13 mouse cellular contexts compared by ENCODE assay signal in the genomic region with DNA sequence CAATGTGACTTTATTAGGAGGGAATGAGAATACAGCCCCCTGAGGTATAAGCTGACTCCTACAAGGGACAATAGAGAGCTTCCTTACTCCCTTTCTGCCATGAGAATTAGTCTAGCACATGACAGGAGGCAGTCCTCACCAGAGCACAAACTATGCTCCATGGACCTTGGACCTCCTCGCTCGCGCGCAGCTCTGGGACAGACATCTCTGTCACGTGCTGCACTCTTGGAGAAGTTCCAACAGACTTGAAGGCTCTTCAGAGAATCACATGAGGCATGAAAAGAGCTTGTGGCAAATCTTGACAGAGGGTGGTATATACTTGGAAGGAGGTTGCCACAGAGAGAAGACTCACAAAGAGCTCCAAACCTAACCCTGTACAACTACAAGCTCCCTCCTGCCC. TPM values are rescaled to one million over a fixed set of nuclear protein-coding genes. Genes with fewer than 3 reads are reported as not detected.
A peak's percentile ranks its signal among the peaks of the same experiment; 100 is the strongest.
DNase-seq lines count a peak whose midpoint lies in the region; ATAC-seq and TF ChIP-seq lines count a peak whose summit lies in the region.
"Had no signal": no experiment of that assay in that cellular context is flagged by ENCODE, and none has a peak within 500 bp of the region (broad histone marks: within the 10 kb centered on the region; RNA-seq: fewer than 3 reads in every experiment).

No protein-coding gene starts in this region.

- no peaks in the 10 kb centered on the region for H3K79me2 ChIP-seq in MEL (ENCODE audit: control insufficient read depth, insufficient read depth, low read length, poor library complexity)

- TF ChIP-seq POLR2A in MEL (IDR thresholded peaks at IDR 0.05; ENCODE audit: control insufficient read depth in 1 of 2, insufficient read depth in 1 of 2, low read depth in 1 of 2, low read length in 2 of 2, poor library complexity in 1 of 2): no peak

- H3K36me3 ChIP-seq in MEL (ENCODE audit: control insufficient read depth in 1 of 2, insufficient read depth in 2 of 2, low read length in 2 of 2): no peaks in the 10 kb centered on the region
- H3K36me3 ChIP-seq in kidney, embryonic 16.5 days (ENCODE audit: insufficient read depth, low read length): no peaks in the 10 kb centered on the region
- H3K36me3 ChIP-seq: G1E; hindbrain, embryonic 10.5 days; limb, embryonic 10.5 days had no signal

- TF ChIP-seq EP300 in MEL (IDR thresholded peaks at IDR 0.05; ENCODE audit: low read depth in 1 of 2, low read length in 2 of 2): no peak

- 83% methylated on average over 5 of the region's 5 CpGs for WGBS in kidney, embryonic 16.5 days

- no peak overlapping the region for H3K9ac ChIP-seq in MEL (ENCODE audit: control insufficient read depth, low read depth, low read length, poor library complexity, severe bottlenecking)
- H3K9ac ChIP-seq in kidney, embryonic 16.5 days (replicated peaks; ENCODE audit: low read length): no peak overlapping the region

- H3K4me2 ChIP-seq in kidney, embryonic 16.5 days (replicated peaks; ENCODE audit: low read depth, low read length): no peak overlapping the region
- H3K4me2 ChIP-seq: heart, embryonic 11.5 days had no signal

- H3K4me3 ChIP-seq in MEL (ENCODE audit: control insufficient read depth in 1 of 2, insufficient read depth in 1 of 2, low read depth in 2 of 2, low read length in 2 of 2): no peak overlapping the region
- H3K4me3 ChIP-seq in kidney, embryonic 16.5 days (ENCODE audit: low read length): no peak overlapping the region
- H3K4me3 ChIP-seq: hindbrain, embryonic 10.5 days; limb, embryonic 10.5 days had no signal

- no peak for TF ChIP-seq CTCF in MEL (IDR thresholded peaks at IDR 0.05 in 2 of 3, conservative IDR thresholded peaks at IDR 0.05 in 1 of 3; ENCODE audit: control insufficient read depth in 1 of 3, insufficient read depth in 1 of 3, low read depth in 2 of 3, low read length in 3 of 3, poor library complexity in 1 of 3, severe bottlenecking in 1 of 3)

- H3K4me1 ChIP-seq in MEL (ENCODE audit: control insufficient read depth in 1 of 2, insufficient read depth in 2 of 2, low read length in 2 of 2): no peaks in the 10 kb centered on the region
- H3K4me1 ChIP-seq in kidney, embryonic 16.5 days (ENCODE audit: insufficient read depth, low read length): peaks cover 18% of the 10 kb centered on the region

- H3K9me3 ChIP-seq in MEL (replicated peaks; ENCODE audit: insufficient read depth, low read length): no peaks in the 10 kb centered on the region
- H3K9me3 ChIP-seq in kidney, embryonic 16.5 days (ENCODE audit: low read length): no peaks in the 10 kb centered on the region
- H3K9me3 ChIP-seq: G1E; hindbrain, embryonic 10.5 days; limb, embryonic 10.5 days had no signal

- no peak overlapping the region for H3K27ac ChIP-seq in MEL (ENCODE audit: control insufficient read depth, low read depth, low read length)
- no peak overlapping the region for H3K27ac ChIP-seq in kidney, embryonic 16.5 days (ENCODE audit: low read length)
- H3K27ac ChIP-seq: hindbrain, embryonic 10.5 days; limb, embryonic 10.5 days had no signal

- DNase-seq in adrenal gland, adult 8-10 months: peak; percentile 37
- DNase-seq in adrenal gland, adult 18-20 months (ENCODE audit: low spot score in 2 of 2): no peak
- no peak for DNase-seq in MEL (ENCODE audit: low read depth, low spot score)
- DNase-seq in lung, postnatal 14 days: peak; percentile 53
- DNase-seq in heart, adult 9 months (ENCODE audit: low spot score in 2 of 2): no peak
- DNase-seq in gastrocnemius, adult 8-10 months (ENCODE audit: low spot score in 2 of 2): no peak
- no peak for DNase-seq in urinary bladder, adult 18-20 months (ENCODE audit: low spot score in 2 of 2)
- DNase-seq: right cerebral cortex, postnatal 25 days had no signal

- H3K27me3 ChIP-seq in MEL (ENCODE audit: control insufficient read depth in 1 of 2, insufficient read depth in 2 of 2, low read length in 2 of 2): peaks cover 4 to 6% of the 10 kb centered on the region in 2 experiments; a peak in 3 of 4 replicates
- H3K27me3 ChIP-seq in kidney, embryonic 16.5 days (ENCODE audit: insufficient read depth, low read length): peaks cover 39% of the 10 kb centered on the region

- TF ChIP-seq RAD21 in MEL (IDR thresholded peaks at IDR 0.05; ENCODE audit: low read depth, low read length): no peak

- ATAC-seq in kidney, embryonic 16.5 days (ENCODE audit: low FRiP score, low TSS enrichment): peak; percentile 65

TF ChIP-seq in MEL, 35 proteins besides CTCF, POLR2A, EP300 and RAD21:
- TF ChIP-seq CHD1 (IDR thresholded peaks at IDR 0.05; ENCODE audit: low read depth, low read length) (no peak), TAL1 (IDR thresholded peaks at IDR 0.05; ENCODE audit: low read length) (no peak), USF1 (IDR thresholded peaks at IDR 0.05; ENCODE audit: low read depth, low read length) (peak; percentile 67), ZMIZ1 (IDR thresholded peaks at IDR 0.05; ENCODE audit: low read depth, low read length) (no peak), MAZ (IDR thresholded peaks at IDR 0.05; ENCODE audit: low read depth, low read length) (no peak), ZC3H11A (IDR thresholded peaks at IDR 0.05; ENCODE audit: low read depth, low read length) (no peak)

RNA-seq across cellular contexts. Expression of gene Prdm1, which starts 46.9 kb away (rescaled TPM):
- total RNA-seq in adrenal gland, adult 8-10 months (2022): 1 to 10 TPM; 2.2 to 7.7 (median 5.6) TPM
- total RNA-seq in adrenal gland, adult 18-20 months (2021): 1 to 10 TPM; 2.1 to 2.2 TPM
- not detected in 2 replicates for total RNA-seq in MEL (2012; rRNA removed)
- polyA plus RNA-seq in MEL (2012; ENCODE audit: insufficient read depth in 1 of 2, insufficient read length in 2 of 2, low read depth in 1 of 2, low replicate concordance in 2 of 2, missing spikeins in 1 of 2): under 1 TPM in 1 of 2 experiments, not detected in 1; 0.14 TPM
- polyA plus RNA-seq in kidney, embryonic 16.5 days (2015; fragmentation: Nextera tagmentation; extraction: Ambion mirVana): 2.8 and 2.9 TPM in 2 replicates
- under 1 TPM; 0.31 to 0.73 (median 0.40) TPM for total RNA-seq in gastrocnemius, adult 8-10 months (2022)

Comparison
In these comparisons a context has a peak if more than half of its experiments do, and no peak if none do; other contexts are left out.
1. DNase-seq: peak in adrenal gland, adult 8-10 months (single experiment) and lung, postnatal 14 days (single experiment); none in adrenal gland, adult 18-20 months (0 of 2), MEL (single experiment), heart, adult 9 months (0 of 2), gastrocnemius, adult 8-10 months (0 of 2) and urinary bladder, adult 18-20 months (0 of 2).